Comparison of ENCODE assay signal across 9 mouse cellular contexts in genomic region chr11:63171977-63172376, GRCm38 (mm10). TPM values are rescaled to one million over a fixed set of nuclear protein-coding genes. Genes with fewer than 3 reads are reported as not detected.
DNase-seq lines count a peak whose midpoint lies in the region; ATAC-seq lines count a peak whose summit lies in the region.
"Had no signal": no experiment of that assay in that cellular context is flagged by ENCODE, and none has a peak within 500 bp of the region (broad histone marks: within the 10 kb centered on the region; RNA-seq: fewer than 3 reads in every experiment).

No protein-coding gene starts in this region.

- H3K4me1 ChIP-seq in hindbrain, embryonic 14.5 days (replicated peaks; ENCODE audit: control insufficient read depth, insufficient read depth, low read length), result no peaks in the 10 kb centered on the region
- no peaks in the 10 kb centered on the region for H3K4me1 ChIP-seq in hindbrain, embryonic 16.5 days (ENCODE audit: control insufficient read depth, insufficient read depth, low read depth, low read length)
- H3K4me1 ChIP-seq: neural tube, embryonic 13.5 days had no signal

- no peaks in the 10 kb centered on the region for H3K27me3 ChIP-seq in hindbrain, embryonic 14.5 days (ENCODE audit: control insufficient read depth, insufficient read depth, low read length)
- H3K27me3 ChIP-seq in hindbrain, embryonic 16.5 days (replicated peaks; ENCODE audit: control insufficient read depth, insufficient read depth, low read length), result no peaks in the 10 kb centered on the region
- H3K27me3 ChIP-seq: limb, embryonic 12.5 days; neural tube, embryonic 13.5 days had no signal

- ATAC-seq in hindbrain, embryonic 14.5 days (ENCODE audit: low FRiP score), result no peak
- no peak for ATAC-seq in hindbrain, embryonic 16.5 days
- no peak for ATAC-seq in granulocyte monocyte progenitor cell, adult 5-6 weeks (replicated peaks; ENCODE audit: poor library complexity, severe bottlenecking)

- no peak overlapping the region for H3K4me2 ChIP-seq in hindbrain, embryonic 14.5 days (replicated peaks)
- no peak overlapping the region for H3K4me2 ChIP-seq in hindbrain, embryonic 16.5 days (ENCODE audit: low read length)
- H3K4me2 ChIP-seq: limb, embryonic 12.5 days; neural tube, embryonic 13.5 days had no signal

- peak; percentile 48 for DNase-seq in hindbrain, embryonic 14.5 days (ENCODE audit: low spot score)
- peak; percentile 16 for DNase-seq in 3134 (ENCODE audit: extremely low read depth, insufficient read length, low spot score)
- peak; percentile 43 for DNase-seq in ES-CJ7 (ENCODE audit: low read depth, low spot score)
- DNase-seq in forelimb bud, embryonic 11.5 days (ENCODE audit: low read depth, low spot score), result peak; percentile 48
- no peak for DNase-seq in cerebellum, adult 9-11 months

- no peaks in the 10 kb centered on the region for H3K36me3 ChIP-seq in hindbrain, embryonic 14.5 days (replicated peaks; ENCODE audit: control insufficient read depth, insufficient read depth)
- no peaks in the 10 kb centered on the region for H3K36me3 ChIP-seq in hindbrain, embryonic 16.5 days (ENCODE audit: control insufficient read depth, insufficient read depth, low read length)
- H3K36me3 ChIP-seq: limb, embryonic 12.5 days; neural tube, embryonic 13.5 days had no signal

- H3K9me3 ChIP-seq in hindbrain, embryonic 14.5 days (ENCODE audit: control insufficient read depth, low read length), result no peaks in the 10 kb centered on the region
- H3K9me3 ChIP-seq in hindbrain, embryonic 16.5 days (ENCODE audit: control insufficient read depth, low read length), result no peaks in the 10 kb centered on the region
- H3K9me3 ChIP-seq: limb, embryonic 12.5 days; neural tube, embryonic 13.5 days had no signal

- no peak overlapping the region for H3K27ac ChIP-seq in hindbrain, embryonic 14.5 days
- no peak overlapping the region for H3K27ac ChIP-seq in hindbrain, embryonic 16.5 days (ENCODE audit: low read depth, low read length)
- H3K27ac ChIP-seq: limb, embryonic 12.5 days; neural tube, embryonic 13.5 days had no signal

- H3K9ac ChIP-seq in hindbrain, embryonic 14.5 days, result no peak overlapping the region
- H3K9ac ChIP-seq in hindbrain, embryonic 16.5 days (ENCODE audit: low read depth, low read length), result no peak overlapping the region
- H3K9ac ChIP-seq: limb, embryonic 12.5 days; neural tube, embryonic 13.5 days had no signal

- H3K4me3 ChIP-seq in hindbrain, embryonic 14.5 days (replicated peaks; ENCODE audit: low read length), result no peak overlapping the region
- H3K4me3 ChIP-seq in hindbrain, embryonic 16.5 days (ENCODE audit: low read length), result no peak overlapping the region
- H3K4me3 ChIP-seq: limb, embryonic 12.5 days; neural tube, embryonic 13.5 days had no signal

- WGBS in hindbrain, embryonic 14.5 days, result 20% methylated on average over 1 of the region's 1 CpGs
- WGBS in hindbrain, embryonic 16.5 days, result 28% methylated on average over 1 of the region's 1 CpGs

RNA-seq across cellular contexts. Expression of gene Pmp22, which starts 43.2 kb away (rescaled TPM):
- 39.7 and 41.1 TPM in 2 replicates for polyA plus RNA-seq in hindbrain, embryonic 14.5 days (2014; fragmentation: Nextera tagmentation; extraction: Ambion mirVana)
- 44.2 and 50.1 TPM in 2 replicates for polyA plus RNA-seq in hindbrain, embryonic 16.5 days (2015; fragmentation: Nextera tagmentation; extraction: Ambion mirVana)
- total RNA-seq in granulocyte monocyte progenitor cell, adult 5-6 weeks (2014; fragmentation: Nextera tagmentation), result not detected in 2 replicates
- not detected in 2 replicates for total RNA-seq in granulocyte monocyte progenitor cell, adult 5-6 weeks (2017)
